Mouse (Mus musculus): ENCODE data around the gene Armc3.

DNA sequence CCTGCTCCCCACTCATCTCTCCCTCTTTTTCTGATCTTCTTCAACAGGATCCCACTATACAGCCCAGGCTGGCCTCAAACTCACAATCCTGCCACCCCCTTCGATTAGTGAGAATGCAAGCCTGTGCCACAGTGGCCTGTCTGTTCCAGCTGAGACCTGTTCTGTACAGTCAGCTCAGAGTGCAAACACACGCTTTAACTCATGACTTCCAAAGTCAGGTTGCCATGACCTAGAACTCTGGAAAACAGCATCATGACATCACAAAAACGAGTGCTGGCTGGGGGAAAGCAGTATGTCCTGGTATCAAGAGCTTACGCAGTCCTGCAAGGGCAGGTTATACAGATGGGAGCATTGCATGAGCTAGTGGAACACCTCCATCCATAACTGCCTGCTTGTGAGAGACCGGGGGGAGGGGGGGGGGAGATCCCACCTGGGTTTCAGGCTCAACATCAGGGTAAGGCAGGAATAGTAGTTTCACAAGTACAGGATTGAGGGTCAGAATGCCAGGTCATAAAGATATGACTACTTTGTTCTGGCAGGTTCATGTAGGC lies 146.4 kb downstream of the Armc3 start:
- TF ChIP-seq POLR2A (IDR thresholded peaks at IDR 0.05; ENCODE audit: insufficient read depth, low read depth, low read length) = no peak
- no peak for TF ChIP-seq EP300 (IDR thresholded peaks at IDR 0.05; ENCODE audit: insufficient read depth, low read depth, low read length)
- TF ChIP-seq CTCF (IDR thresholded peaks at IDR 0.05) = no peak

All from heart, adult 2 months (tissue).